Mouse (Mus musculus) hindbrain, embryonic 11.5 days (tissue): ENCODE results near the gene Srebf1. TPM values are rescaled to one million over a fixed set of nuclear protein-coding genes. Genes with fewer than 3 reads are reported as not detected.

Experiments
- ATAC-seq: fragments of 200-750 bp; cut with Nextera tagmentation; 2 replicates; pipeline ENCODE4 v1.8.0; 2017; ENCODE audit warnings: mild to moderate bottlenecking, moderate TSS enrichment, moderate library complexity; ENCODE audit not compliant: low FRiP score
- DNase-seq: peaks from one replicate; pipeline ENCODE4 v3.0.0-alpha.2; 2015; ENCODE audit warnings: low spot score
- H3K27ac ChIP-seq: fragments of 300-500 bp; sonication (generic); 2 replicates; pipeline ENCODE4 v1.5.1; 2014; ENCODE audit warnings: mild to moderate bottlenecking, low read depth, low read length
- H3K27me3 ChIP-seq: fragments of 300-500 bp; sonication (generic); 2 replicates; pipeline ENCODE4 v1.6.1; 2014; ENCODE audit warnings: mild to moderate bottlenecking, low read length, moderate library complexity, mixed read lengths; ENCODE audit not compliant: control insufficient read depth, insufficient read depth
- H3K36me3 ChIP-seq: fragments of 300-500 bp; sonication (generic); 2 replicates; pipeline ENCODE4 v1.6.1; 2014; ENCODE audit warnings: mild to moderate bottlenecking, low read length, moderate library complexity, mixed read lengths; ENCODE audit not compliant: control insufficient read depth, insufficient read depth
- H3K4me1 ChIP-seq: fragments of 300-500 bp; sonication (generic); replicated peaks from 2 replicates; pipeline ENCODE4 v1.6.1; 2014; ENCODE audit warnings: low read length, mixed read lengths; ENCODE audit not compliant: control insufficient read depth, insufficient read depth
- H3K4me2 ChIP-seq: fragments of 300-500 bp; sonication (generic); replicated peaks from 2 replicates; pipeline ENCODE4 v1.6.1; 2014; ENCODE audit warnings: mild to moderate bottlenecking, low read depth, low read length
- H3K4me3 ChIP-seq: fragments of 300-500 bp; sonication (generic); 2 replicates; pipeline ENCODE4 v1.5.1; 2014; ENCODE audit warnings: low read depth, low read length
- H3K9ac ChIP-seq: fragments of 300-500 bp; sonication (generic); 2 replicates; pipeline ENCODE4 v1.6.1; 2014; ENCODE audit warnings: low read depth, low read length
- H3K9me3 ChIP-seq: fragments of 300-500 bp; sonication (generic); 2 replicates; pipeline ENCODE4 v1.6.1; 2016; ENCODE audit warnings: low read length; ENCODE audit not compliant: control insufficient read depth
- WGBS: fragments of 180-500 bp; shearing (Covaris S2); extraction: QIAGEN DNeasy Blood & Tissue Kit; methylation state at CpG from one replicate; pipeline ENCODE4 v1.1.7; 2014; 5-methylcytosine and 5-hydroxymethylcytosine counted together
- polyA plus RNA-seq: library from polyadenylated mRNA; unstranded; fragments of >200 nt; fragmentation: Nextera tagmentation; extraction: Ambion mirVana; gene quantifications from 2 replicates; pipeline ENCODE4 v1.2.1, GENCODE M21; 2014

The Srebf1 gene
- polyA plus RNA-seq, 1 experiment from 2014 or later = 40.4 TPM

DNA sequence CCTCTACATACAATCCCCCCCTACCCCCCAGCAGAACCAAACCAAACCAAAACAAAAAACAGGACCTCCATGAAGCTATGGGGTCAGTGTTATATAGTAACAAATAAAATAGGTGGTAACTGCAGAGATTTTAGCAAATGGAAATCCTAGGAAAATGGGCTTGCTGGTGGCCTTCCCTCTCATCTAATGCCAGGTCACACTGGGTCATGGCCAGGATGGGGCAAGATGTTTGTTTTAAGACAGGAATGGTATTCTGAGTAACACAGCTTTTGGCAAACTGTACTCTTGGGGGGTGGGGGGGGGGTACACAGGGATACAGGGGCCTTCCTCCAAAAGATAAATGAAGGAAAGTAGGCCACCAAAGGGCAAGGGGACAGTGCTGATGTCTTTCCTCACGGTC lies 59.8 kb downstream of the Srebf1 start:
- Histone ChIP-seq H3K9me3 (no peaks in the 10 kb centered on the region), H3K27me3 (no peaks in the 10 kb centered on the region), H3K4me1 (peaks cover 10% of the 10 kb centered on the region), H3K9ac (no peak overlapping the region), H3K4me2 (no peak overlapping the region), H3K4me3 (no peak overlapping the region), H3K27ac (no peak overlapping the region), H3K36me3 (no peaks in the 10 kb centered on the region)
- 90% methylated on average over 1 of the region's 1 CpGs for WGBS
- ATAC-seq (no peak), DNase-seq (no peak)

DNA sequence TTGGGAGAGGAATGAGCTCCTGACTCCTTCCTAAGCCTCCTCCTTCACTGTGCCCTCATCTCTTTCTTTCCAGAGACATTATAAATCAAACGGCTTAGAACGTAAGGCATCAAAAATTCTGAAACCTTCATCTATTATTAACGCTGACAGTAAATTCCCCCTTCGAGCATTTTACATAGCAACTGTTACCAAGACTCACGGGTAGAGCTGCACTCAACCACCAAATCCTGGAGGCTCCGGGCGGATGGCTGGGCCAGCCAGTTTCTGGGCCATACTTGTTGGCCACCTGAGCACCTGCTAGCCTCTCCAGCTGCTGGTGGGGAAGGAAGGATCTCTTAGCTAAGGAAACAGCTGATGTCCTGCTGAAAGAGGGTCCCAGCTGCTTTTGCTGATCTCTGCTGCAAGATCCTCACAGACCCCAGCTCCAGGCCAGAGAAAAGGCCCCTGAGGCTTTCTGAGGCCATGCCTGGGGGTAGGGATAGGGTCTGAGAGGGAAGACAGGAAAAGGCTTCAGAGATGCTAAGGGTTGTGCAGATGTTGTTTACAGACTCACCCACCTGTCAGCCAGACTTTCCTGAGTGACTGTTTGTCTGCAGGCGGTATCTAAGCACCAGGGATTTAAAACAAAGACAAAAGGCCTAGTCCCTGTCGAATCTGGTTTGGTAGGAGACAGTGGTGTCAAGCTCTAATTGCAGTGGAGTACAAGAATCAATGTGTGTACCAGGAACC lies 61.1 kb downstream of the Srebf1 start:
- DNase-seq (no peak), ATAC-seq (no peak)
- Histone ChIP-seq H3K4me3 (no peak overlapping the region), H3K27ac (0 out of 2 replicates have a peak overlapping the region, but pooled peaks have one; percentile 30), H3K36me3 (no peaks in the 10 kb centered on the region), H3K9ac (no peak overlapping the region), H3K4me2 (no peak overlapping the region), H3K27me3 (no peaks in the 10 kb centered on the region), H3K9me3 (no peaks in the 10 kb centered on the region), H3K4me1 (peaks cover 10% of the 10 kb centered on the region)
- WGBS = 67% methylated on average over 9 of the region's 9 CpGs

DNA sequence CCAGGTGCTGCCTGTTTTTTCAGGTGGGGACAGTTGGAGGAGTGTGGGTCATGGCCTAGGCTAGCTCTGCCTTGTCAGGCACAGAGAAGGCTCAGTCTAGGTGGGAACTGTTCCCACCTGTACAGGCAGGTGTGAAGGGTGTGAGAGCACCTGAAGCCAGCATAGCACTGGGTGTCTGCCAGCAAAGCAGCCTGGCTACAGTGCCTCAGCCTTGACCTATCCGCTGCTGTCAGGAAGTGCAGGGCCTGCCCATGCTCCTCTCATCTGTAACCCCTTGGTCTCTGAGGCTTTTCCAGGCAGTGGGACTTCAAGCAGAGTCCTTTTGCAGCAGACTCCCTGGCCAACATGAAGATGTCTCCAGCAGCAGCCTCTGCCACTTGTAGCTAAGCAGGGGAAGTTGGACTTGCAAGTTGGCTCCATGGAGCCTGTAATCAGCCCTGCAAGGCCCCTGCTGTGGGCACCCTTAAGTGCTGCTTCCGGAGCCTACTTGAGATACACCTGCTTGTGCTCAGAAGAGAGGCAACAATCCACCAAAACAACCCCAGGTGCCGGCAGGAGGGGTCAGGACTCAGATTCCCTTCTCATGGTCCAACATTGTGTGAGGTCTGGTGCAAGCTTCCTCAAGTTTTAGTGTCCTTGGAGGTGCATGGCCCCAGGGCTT lies 61.8 kb downstream of the Srebf1 start:
- no peak overlapping the region for H3K27ac ChIP-seq
- 78% methylated on average over 3 of the region's 3 CpGs for WGBS

DNA sequence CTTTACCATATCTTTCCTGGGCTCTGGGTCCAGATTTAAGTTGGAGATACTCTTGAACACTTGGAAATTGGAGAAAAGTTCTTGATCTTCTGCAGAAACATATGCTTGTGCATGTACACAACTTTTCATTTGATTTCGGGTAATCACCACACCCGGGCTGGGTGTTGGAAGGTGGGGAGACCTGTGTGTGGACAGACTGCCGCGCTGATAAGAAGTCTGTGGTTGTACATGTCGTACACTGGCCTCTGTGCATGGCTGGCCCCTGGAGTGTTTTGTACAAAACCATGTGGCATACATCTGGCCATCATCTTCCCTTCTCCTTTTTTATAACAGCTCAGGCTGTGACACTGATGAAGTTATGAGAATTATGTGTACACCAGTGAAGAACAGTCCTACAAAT lies 62.4 kb downstream of the Srebf1 start:
- Histone ChIP-seq H3K36me3 (no peaks in the 10 kb centered on the region), H3K27me3 (no peaks in the 10 kb centered on the region), H3K27ac (no peak overlapping the region), H3K9ac (no peak overlapping the region), H3K4me3 (no peak overlapping the region), H3K4me2 (no peak overlapping the region), H3K9me3 (no peaks in the 10 kb centered on the region), H3K4me1 (peaks cover 8% of the 10 kb centered on the region; the same call in 1 of the 2 replicates)
- DNase-seq (no peak), ATAC-seq (no peak)
- WGBS = 87% methylated on average over 5 of the region's 5 CpGs

More for the DNA sequence above, 61.8 kb downstream of the Srebf1 start:
- no peak overlapping the region for H3K9ac ChIP-seq
- no peak for ATAC-seq
- H3K4me2 ChIP-seq = no peak overlapping the region
- no peaks in the 10 kb centered on the region for H3K9me3 ChIP-seq
- DNase-seq = no peak
- peaks cover 8% of the 10 kb centered on the region; the same call in 1 of the 2 replicates for H3K4me1 ChIP-seq
- no peaks in the 10 kb centered on the region for H3K36me3 ChIP-seq
- H3K4me3 ChIP-seq = no peak overlapping the region
- no peaks in the 10 kb centered on the region for H3K27me3 ChIP-seq

DNA sequence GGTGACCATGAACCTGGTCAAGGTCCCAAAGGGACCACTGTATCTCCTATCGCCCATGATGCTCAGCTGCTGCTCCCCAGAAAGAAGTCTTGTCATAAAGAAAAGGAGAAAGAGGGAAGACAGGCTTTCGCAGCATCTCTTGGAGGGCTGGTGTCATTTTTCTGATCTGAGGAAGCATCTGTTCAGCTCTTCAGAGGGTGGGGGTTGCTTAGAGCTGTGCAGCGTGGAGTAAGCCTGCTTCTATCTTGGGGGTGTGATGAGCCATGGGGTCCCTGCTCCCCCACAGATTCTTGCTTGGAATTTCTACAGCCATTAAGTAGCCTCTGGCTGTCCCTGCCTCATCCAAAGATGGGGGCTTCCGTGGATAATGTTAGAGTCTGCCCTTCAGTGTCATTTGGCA lies 64.1 kb downstream of the Srebf1 start:
- DNase-seq (no peak), ATAC-seq (no peak)
- WGBS = 85% methylated on average over 4 of the region's 4 CpGs
- H3K27ac ChIP-seq = no peak overlapping the region
- H3K4me1 ChIP-seq = peaks cover 4% of the 10 kb centered on the region; the same call in 1 of the 2 replicates
- no peak overlapping the region for H3K4me3 ChIP-seq
- no peaks in the 10 kb centered on the region for H3K27me3 ChIP-seq
- no peak overlapping the region for H3K4me2 ChIP-seq
- no peaks in the 10 kb centered on the region for H3K36me3 ChIP-seq
- no peaks in the 10 kb centered on the region for H3K9me3 ChIP-seq
- no peak overlapping the region for H3K9ac ChIP-seq

DNA sequence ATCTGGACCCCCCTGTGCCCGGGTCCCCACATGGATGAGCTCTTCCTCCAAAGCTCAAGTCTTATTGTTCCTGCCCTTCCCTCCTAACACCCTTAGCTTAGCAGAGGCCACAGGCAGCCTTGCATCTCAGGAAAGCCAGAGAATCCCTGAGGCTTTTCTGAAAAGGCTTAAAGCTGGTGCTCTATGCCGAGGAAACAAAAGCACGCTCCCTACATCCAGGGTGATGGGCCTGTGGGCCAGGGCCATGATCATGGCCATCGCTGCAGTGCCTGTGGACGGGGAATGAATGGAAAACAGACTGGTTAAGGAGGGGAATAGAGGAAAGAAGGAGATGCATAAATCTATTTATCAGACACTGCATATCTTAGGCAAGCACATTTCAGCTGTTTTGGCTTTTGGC lies 66.7 kb downstream of the Srebf1 start:
- Histone ChIP-seq H3K9me3 (no peaks in the 10 kb centered on the region), H3K4me2 (no peak overlapping the region), H3K27ac (no peak overlapping the region), H3K9ac (no peak overlapping the region), H3K4me3 (no peak overlapping the region), H3K4me1 (no peaks in the 10 kb centered on the region), H3K27me3 (no peaks in the 10 kb centered on the region), H3K36me3 (no peaks in the 10 kb centered on the region)
- 74% methylated on average over 5 of the region's 5 CpGs for WGBS
- DNase-seq = no peak
- no peak for ATAC-seq

DNA sequence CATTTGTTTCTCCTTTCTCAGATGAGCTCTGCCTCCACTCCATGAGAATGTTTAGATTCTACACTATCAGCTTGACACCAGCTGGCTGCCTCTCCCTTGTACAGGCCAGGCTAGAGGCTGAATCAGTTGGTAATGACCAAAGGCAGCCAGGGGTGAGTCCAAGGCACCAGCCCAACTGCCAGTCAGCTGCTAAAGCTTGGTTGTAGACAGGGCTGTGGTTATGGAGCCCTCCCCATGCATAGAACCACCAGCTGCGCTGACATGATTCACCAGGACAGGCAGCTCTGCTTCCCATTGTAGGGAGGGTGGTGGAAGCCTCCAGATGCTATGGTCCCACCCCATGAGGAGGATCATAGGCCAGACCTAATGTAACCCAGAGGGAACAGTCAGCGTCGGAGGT lies 68.4 kb downstream of the Srebf1 start:
- no peak overlapping the region for H3K4me2 ChIP-seq
- H3K4me1 ChIP-seq = no peaks in the 10 kb centered on the region
- DNase-seq (no peak), ATAC-seq (no peak)
- 88% methylated on average over 3 of the region's 3 CpGs for WGBS
- no peak overlapping the region for H3K9ac ChIP-seq
- H3K4me3 ChIP-seq = no peak overlapping the region
- no peaks in the 10 kb centered on the region for H3K36me3 ChIP-seq
- no peaks in the 10 kb centered on the region for H3K27me3 ChIP-seq
- no peak overlapping the region for H3K27ac ChIP-seq
- no peaks in the 10 kb centered on the region for H3K9me3 ChIP-seq

DNA sequence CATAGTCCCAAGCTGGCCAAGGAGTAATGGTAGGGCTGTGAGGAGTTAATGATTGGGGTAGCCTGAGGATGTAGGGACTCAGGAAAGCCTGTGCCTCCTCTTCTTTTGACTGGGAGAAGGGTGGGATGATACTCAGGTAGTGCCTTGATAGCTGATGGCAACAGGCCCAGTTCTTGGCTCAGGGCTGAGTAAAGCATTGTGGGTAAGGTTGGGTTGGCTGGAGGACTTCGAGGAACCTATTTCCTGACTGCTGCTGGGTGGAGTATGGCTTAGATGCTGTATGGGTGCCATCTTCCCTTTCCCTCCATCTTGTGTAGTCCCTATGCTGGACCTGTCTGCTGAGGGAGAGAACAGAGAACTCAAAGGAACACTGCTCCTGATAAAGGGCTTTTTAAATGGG lies 70.0 kb downstream of the Srebf1 start:
- DNase-seq (no peak), ATAC-seq (no peak)
- Histone ChIP-seq H3K36me3 (no peaks in the 10 kb centered on the region), H3K9ac (no peak overlapping the region), H3K27ac (no peak overlapping the region), H3K4me3 (no peak overlapping the region), H3K4me1 (no peaks in the 10 kb centered on the region), H3K4me2 (no peak overlapping the region), H3K27me3 (no peaks in the 10 kb centered on the region), H3K9me3 (no peaks in the 10 kb centered on the region)
- 84% methylated on average over 1 of the region's 1 CpGs for WGBS

DNA sequence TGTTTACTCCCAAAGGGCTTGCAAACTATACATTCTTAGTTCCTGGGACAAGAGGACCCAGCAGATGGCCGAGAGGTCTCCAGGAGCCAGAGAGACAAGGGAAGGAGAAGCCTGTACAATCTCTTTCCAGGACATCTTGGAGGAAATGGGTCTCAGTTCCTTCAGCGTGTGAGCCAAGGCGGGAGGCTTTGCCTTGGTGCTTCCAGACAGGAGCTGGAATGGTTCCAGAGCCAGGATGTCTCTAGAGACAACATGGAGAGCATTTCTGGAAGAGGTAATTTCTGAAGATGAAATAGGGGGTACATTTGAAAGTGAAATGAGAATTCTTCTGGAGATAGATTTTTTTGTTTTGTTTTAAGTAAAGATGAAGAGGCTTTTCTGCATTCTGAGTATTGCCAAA lies 71.7 kb downstream of the Srebf1 start:
- Histone ChIP-seq H3K4me1 (no peaks in the 10 kb centered on the region), H3K27me3 (no peaks in the 10 kb centered on the region), H3K9ac (no peak overlapping the region), H3K36me3 (no peaks in the 10 kb centered on the region), H3K9me3 (no peaks in the 10 kb centered on the region), H3K27ac (no peak overlapping the region), H3K4me2 (no peak overlapping the region), H3K4me3 (no peak overlapping the region)
- 94% methylated on average over 3 of the region's 3 CpGs for WGBS
- ATAC-seq = no peak
- no peak for DNase-seq
